Mouse (Mus musculus): Measurements from ENCODE around the gene Drd5. TPM values are rescaled to one million over a fixed set of nuclear protein-coding genes. Genes with fewer than 3 reads are reported as not detected.

The Drd5 gene
- total and polyA plus RNA-seq, 3 experiments, result not detected

DNA sequence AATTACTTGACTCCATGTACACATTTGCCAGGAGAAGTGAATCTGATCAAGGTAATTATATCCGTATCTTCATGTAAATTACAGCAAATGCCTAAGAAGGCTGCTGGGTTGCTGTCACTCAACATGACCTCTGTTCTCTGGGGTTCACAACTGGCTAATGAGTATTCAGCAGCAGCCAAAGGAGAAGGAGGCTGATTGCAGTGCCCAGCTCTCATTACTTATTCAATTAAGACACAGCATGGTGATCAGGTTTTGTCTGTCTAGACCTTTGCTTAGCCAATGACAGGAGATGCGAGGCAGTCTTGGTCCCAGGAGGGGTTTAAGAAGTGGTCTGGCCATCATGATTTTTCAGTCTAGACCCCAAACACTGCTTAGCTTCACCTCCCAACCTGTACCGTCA lies 23.9 kb downstream of the Drd5 start:
- H3K9ac ChIP-seq (ENCODE audit: insufficient read depth, low read depth), result no peak overlapping the region
- no peaks in the 10 kb centered on the region for H3K4me1 ChIP-seq (ENCODE audit: control insufficient read depth in 1 of 2, insufficient read depth in 2 of 2)
- peaks cover 77% of the 10 kb centered on the region for H3K27me3 ChIP-seq (replicated peaks)
- no peaks in the 10 kb centered on the region for H3K79me2 ChIP-seq (replicated peaks; ENCODE audit: control insufficient read depth, extremely low read depth, insufficient read depth, poor library complexity, severe bottlenecking)
- no peak overlapping the region for H3K4me2 ChIP-seq (ENCODE audit: insufficient read depth, low read depth, poor library complexity, severe bottlenecking)
- no peak overlapping the region for H3K4me3 ChIP-seq (replicated peaks in 1 of 3; ENCODE audit: low read depth in 2 of 3, low read length in 2 of 3, poor library complexity in 1 of 3)
- H3K9me3 ChIP-seq (replicated peaks; ENCODE audit: low read length), result no peaks in the 10 kb centered on the region
- in situ Hi-C loops (cut with MboI; ENCODE audit: low pct_ligation_motif_present, low pct_unique_long_range_greater_than_20kb, low sequenced_read_pairs) (no loop called here), dilution Hi-C loops (cut with MboI; ENCODE audit: extremely low pct_ligation_motif_present, extremely low pct_unique_long_range_greater_than_20kb, low sequenced_read_pairs) (no loop called here)
- no peak overlapping the region for H3K27ac ChIP-seq (ENCODE audit: insufficient read depth, low read depth)
- DNase-seq (ENCODE audit: extremely low read depth), result no peak
- H3K36me3 ChIP-seq (replicated peaks in 1 of 2; ENCODE audit: control insufficient read depth in 1 of 2, insufficient read depth in 1 of 2, low read length in 1 of 2), result no peaks in the 10 kb centered on the region
- TF ChIP-seq TCF12 (IDR thresholded peaks at IDR 0.05; ENCODE audit: low read depth, low read length), result no peak
- no peak for TF ChIP-seq MAZ (IDR thresholded peaks at IDR 0.05; ENCODE audit: low read depth, low read length)
- TF ChIP-seq CTCF (conservative IDR thresholded peaks at IDR 0.05 in 1 of 2, IDR thresholded peaks at IDR 0.05 in 1 of 2; ENCODE audit: low read depth in 2 of 2, low read length in 2 of 2), result no peak
- no peak for TF ChIP-seq SMC3 (IDR thresholded peaks at IDR 0.05; ENCODE audit: low read depth, low read length)
- no peak for TF ChIP-seq E2F4 (IDR thresholded peaks at IDR 0.05; ENCODE audit: insufficient replicate concordance, low read depth, low read length)
- no peak for TF ChIP-seq ZMIZ1 (IDR thresholded peaks at IDR 0.05; ENCODE audit: low read depth, low read length)
- no peak for TF ChIP-seq RCOR1 (conservative IDR thresholded peaks at IDR 0.05; ENCODE audit: low read depth, low read length)
- TF ChIP-seq MXI1 (IDR thresholded peaks at IDR 0.05; ENCODE audit: low read depth, low read length), result no peak
- no peak for TF ChIP-seq MEF2A (IDR thresholded peaks at IDR 0.05; ENCODE audit: borderline replicate concordance, low read depth, low read length)
- TF ChIP-seq SIN3A (IDR thresholded peaks at IDR 0.05; ENCODE audit: low read length), result no peak
- TF ChIP-seq HCFC1 (IDR thresholded peaks at IDR 0.05; ENCODE audit: low read depth, low read length), result no peak
- no peak for TF ChIP-seq USF2 (conservative IDR thresholded peaks at IDR 0.05; ENCODE audit: low read depth, low read length)
- TF ChIP-seq GABPA (IDR thresholded peaks at IDR 0.05; ENCODE audit: insufficient replicate concordance, low read depth, low read length), result no peak
- TF ChIP-seq NRF1 (IDR thresholded peaks at IDR 0.05; ENCODE audit: low read depth, low read length), result no peak
- no peak for TF ChIP-seq IRF4 (IDR thresholded peaks at IDR 0.05; ENCODE audit: low read depth, low read length)
- no peak for TF ChIP-seq ZKSCAN1 (IDR thresholded peaks at IDR 0.05; ENCODE audit: borderline replicate concordance, low read depth, low read length)
- TF ChIP-seq ETS1 (conservative IDR thresholded peaks at IDR 0.05; ENCODE audit: low read depth, low read length), result no peak

DNA sequence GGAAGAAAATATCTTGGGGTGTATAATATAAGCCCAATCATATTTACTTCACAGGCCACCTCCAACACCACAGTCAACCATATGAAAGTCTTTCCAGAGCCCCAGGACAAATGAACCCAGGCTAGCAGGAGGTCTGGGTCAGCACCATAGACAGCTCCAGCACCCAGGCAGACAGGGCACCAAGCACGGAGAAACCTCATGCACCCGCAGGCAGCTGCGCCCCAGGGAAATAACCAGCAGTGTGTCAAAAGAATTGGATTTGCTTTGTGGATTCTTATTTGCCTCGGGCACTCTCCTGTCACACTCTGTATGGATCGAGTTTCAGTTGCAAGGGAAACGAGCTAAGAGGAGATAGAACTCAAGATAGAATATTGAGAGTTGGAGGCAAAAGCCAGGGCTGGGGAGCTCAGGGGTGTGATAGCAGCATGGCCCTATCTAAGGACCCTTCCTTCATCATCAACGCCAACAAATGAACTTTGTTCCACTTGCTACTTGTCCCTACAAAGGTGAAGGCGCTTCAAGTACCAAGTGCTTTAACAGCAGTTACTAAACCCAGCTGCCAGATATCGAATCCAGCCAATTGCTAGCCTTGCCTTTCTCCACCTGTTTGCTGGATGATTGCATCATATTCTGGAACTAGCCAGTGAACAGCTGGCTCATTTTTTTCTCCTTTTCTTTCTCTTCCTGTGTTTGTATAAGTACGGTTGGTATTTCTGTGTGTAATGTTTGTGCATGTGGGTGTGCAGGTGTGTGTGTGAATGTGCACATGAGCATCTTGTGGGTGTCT lies 27.7 kb downstream of the Drd5 start:
- no peaks in the 10 kb centered on the region for H3K9me3 ChIP-seq (replicated peaks; ENCODE audit: low read length)
- no peak overlapping the region; the same call in 1 of the 2 replicates for H3K4me2 ChIP-seq (ENCODE audit: insufficient read depth, low read depth, poor library complexity, severe bottlenecking)
- H3K9ac ChIP-seq (ENCODE audit: insufficient read depth, low read depth), result no peak overlapping the region
- peaks cover 64% of the 10 kb centered on the region for H3K27me3 ChIP-seq (replicated peaks)
- no peak overlapping the region for H3K27ac ChIP-seq (ENCODE audit: insufficient read depth, low read depth)
- H3K79me2 ChIP-seq (replicated peaks; ENCODE audit: control insufficient read depth, extremely low read depth, insufficient read depth, poor library complexity, severe bottlenecking), result no peaks in the 10 kb centered on the region
- TF ChIP-seq ZC3H11A (IDR thresholded peaks at IDR 0.05; ENCODE audit: low read depth, low read length) (no peak), TCF12 (IDR thresholded peaks at IDR 0.05; ENCODE audit: low read depth, low read length) (no peak), ZNF384 (IDR thresholded peaks at IDR 0.05; ENCODE audit: low read depth, low read length) (no peak), RAD21 (IDR thresholded peaks at IDR 0.05; ENCODE audit: low read depth, low read length) (no peak), MAX (IDR thresholded peaks at IDR 0.05; ENCODE audit: low read length) (no peak), MYC (IDR thresholded peaks at IDR 0.05; ENCODE audit: low read depth, low read length) (no peak), NRF1 (IDR thresholded peaks at IDR 0.05; ENCODE audit: low read depth, low read length) (no peak), MEF2A (IDR thresholded peaks at IDR 0.05; ENCODE audit: borderline replicate concordance, low read depth, low read length) (no peak), IRF4 (IDR thresholded peaks at IDR 0.05; ENCODE audit: low read depth, low read length) (no peak), POLR2AphosphoS2 (IDR thresholded peaks at IDR 0.05; ENCODE audit: low read depth, low read length) (no peak), POLR2A (IDR thresholded peaks at IDR 0.05; ENCODE audit: low read depth, low read length) (no peak), CHD2 (IDR thresholded peaks at IDR 0.05; ENCODE audit: low read length) (no peak), MAZ (IDR thresholded peaks at IDR 0.05; ENCODE audit: low read depth, low read length) (no peak)
- no peak overlapping the region for H3K4me3 ChIP-seq (replicated peaks in 1 of 3; ENCODE audit: low read depth in 2 of 3, low read length in 2 of 3, poor library complexity in 1 of 3)
- H3K36me3 ChIP-seq (replicated peaks in 1 of 2; ENCODE audit: control insufficient read depth in 1 of 2, insufficient read depth in 1 of 2, low read length in 1 of 2), result no peaks in the 10 kb centered on the region
- dilution Hi-C loops (cut with MboI; ENCODE audit: extremely low pct_ligation_motif_present, extremely low pct_unique_long_range_greater_than_20kb, low sequenced_read_pairs), result no loop called here
- in situ Hi-C loops (cut with MboI; ENCODE audit: low pct_ligation_motif_present, low pct_unique_long_range_greater_than_20kb, low sequenced_read_pairs), result no loop called here
- H3K4me1 ChIP-seq (ENCODE audit: control insufficient read depth in 1 of 2, insufficient read depth in 2 of 2), result no peaks in the 10 kb centered on the region
- peak; percentile 25 for DNase-seq (ENCODE audit: extremely low read depth)

Data from CH12.LX (cell line).